Mouse (Mus musculus): ENCODE data around the gene Ypel4.

The Ypel4 gene

GRCm38 (mm10) chr2:84733579-84734300 is at the start of gene Ypel4:
Gene Ypel4, plus strand, starts transcription at chr2:84734058.
- DNase-seq (ENCODE audit: low read depth, low spot score) = peak; percentile 46

GRCm38 (mm10) chr2:84688080-84688844 is 45.6 kb upstream of the Ypel4 start:
- no peak for DNase-seq (ENCODE audit: low read depth, low spot score)

GRCm38 (mm10) chr2:84690050-84690449 is 43.8 kb upstream of the Ypel4 start:
- no peak for DNase-seq (ENCODE audit: low read depth, low spot score)

- no peak for DNase-seq (ENCODE audit: low read depth, low spot score)
These were observed 38.7 kb upstream of the Ypel4 start for GRCm38 (mm10) chr2:84695007-84695695.

GRCm38 (mm10) chr2:84703497-84703896 is 30.4 kb upstream of the Ypel4 start:
- DNase-seq (ENCODE audit: low read depth, low spot score) = no peak

GRCm38 (mm10) chr2:84704329-84704728 is 29.5 kb upstream of the Ypel4 start:
- no peak for DNase-seq (ENCODE audit: low read depth, low spot score)

- DNase-seq (ENCODE audit: low read depth, low spot score) = no peak
These were observed 28.6 kb upstream of the Ypel4 start for GRCm38 (mm10) chr2:84705295-84705694.

- no peak for DNase-seq (ENCODE audit: low read depth, low spot score)
These were observed 26.3 kb upstream of the Ypel4 start for GRCm38 (mm10) chr2:84707523-84707922.

- DNase-seq (ENCODE audit: low read depth, low spot score) = no peak
These were observed 22.0 kb upstream of the Ypel4 start for GRCm38 (mm10) chr2:84711898-84712297.

GRCm38 (mm10) chr2:84714422-84714810 is 19.4 kb upstream of the Ypel4 start:
- DNase-seq (ENCODE audit: low read depth, low spot score) = peak; percentile 8

GRCm38 (mm10) chr2:84714811-84715561 is 18.9 kb upstream of the Ypel4 start, which contains the start of gene Zdhhc5:
Gene Zdhhc5, minus strand, starts transcription at chr2:84715180.
- DNase-seq (ENCODE audit: low read depth, low spot score) = peak; percentile 98

- peak; percentile 97 for DNase-seq (ENCODE audit: low read depth, low spot score)
These were observed 18.1 kb upstream of the Ypel4 start for GRCm38 (mm10) chr2:84715562-84716361.

- DNase-seq (ENCODE audit: low read depth, low spot score) = no peak
These were observed 17.2 kb upstream of the Ypel4 start for GRCm38 (mm10) chr2:84716423-84717355.

- DNase-seq (ENCODE audit: low read depth, low spot score) = no peak
These were observed 16.5 kb upstream of the Ypel4 start for GRCm38 (mm10) chr2:84717357-84717756.

- no peak for DNase-seq (ENCODE audit: low read depth, low spot score)
These were observed 13.1 kb upstream of the Ypel4 start for GRCm38 (mm10) chr2:84720718-84721117.

- DNase-seq (ENCODE audit: low read depth, low spot score) = no peak
These were observed 12.7 kb upstream of the Ypel4 start for GRCm38 (mm10) chr2:84721182-84721581.

GRCm38 (mm10) chr2:84723856-84724255 is 10.0 kb upstream of the Ypel4 start:
- no peak for DNase-seq (ENCODE audit: low read depth, low spot score)

GRCm38 (mm10) chr2:84725770-84726169 is 8.1 kb upstream of the Ypel4 start:
- DNase-seq (ENCODE audit: low read depth, low spot score) = no peak

- no peak for DNase-seq (ENCODE audit: low read depth, low spot score)
These were observed 7.1 kb upstream of the Ypel4 start for GRCm38 (mm10) chr2:84726716-84727115.

Measured in forelimb bud, embryonic 11.5 days (tissue).